19 mouse cellular contexts compared by ENCODE assay signal in genomic region chr19:45065226-45065625, GRCm38 (mm10). TPM values are rescaled to one million over a fixed set of nuclear protein-coding genes. Genes with fewer than 3 reads are reported as not detected.
DNase-seq lines count a peak whose midpoint lies in the region; ATAC-seq lines count a peak whose summit lies in the region.
"Had no signal": no experiment of that assay in that cellular context is flagged by ENCODE, and none has a peak within 500 bp of the region (broad histone marks: within the 10 kb centered on the region; RNA-seq: fewer than 3 reads in every experiment).

No protein-coding gene starts in this region.

- WGBS in hindbrain, embryonic 15.5 days: 4% methylated on average over 21 of the region's 21 CpGs
- 3% methylated on average over 20 of the region's 21 CpGs for WGBS in hindbrain, embryonic 16.5 days
- 1% methylated on average over 21 of the region's 21 CpGs for WGBS in limb, embryonic 13.5 days

- no peaks in the 10 kb centered on the region for H3K9me3 ChIP-seq in hindbrain, embryonic 15.5 days
- H3K9me3 ChIP-seq in hindbrain, embryonic 16.5 days (ENCODE audit: control insufficient read depth, low read length): no peaks in the 10 kb centered on the region
- no peaks in the 10 kb centered on the region for H3K9me3 ChIP-seq in limb, embryonic 13.5 days
- H3K9me3 ChIP-seq: forebrain, embryonic 15.5 days; liver, embryonic 13.5 days had no signal

- H3K9ac ChIP-seq in hindbrain, embryonic 15.5 days: no peak overlapping the region
- H3K9ac ChIP-seq in hindbrain, embryonic 16.5 days (ENCODE audit: low read depth, low read length): no peak overlapping the region
- peak overlapping the region; percentile 45 for H3K9ac ChIP-seq in limb, embryonic 13.5 days
- H3K9ac ChIP-seq: forebrain, embryonic 15.5 days; liver, embryonic 13.5 days had no signal

- no peak overlapping the region for H3K27ac ChIP-seq in hindbrain, embryonic 15.5 days (replicated peaks)
- H3K27ac ChIP-seq in hindbrain, embryonic 16.5 days (ENCODE audit: low read depth, low read length): no peak overlapping the region
- H3K27ac ChIP-seq in limb, embryonic 13.5 days: no peak overlapping the region
- H3K27ac ChIP-seq: forebrain, embryonic 15.5 days; gastrocnemius, adult 2 months; liver, embryonic 13.5 days had no signal

- H3K4me3 ChIP-seq in hindbrain, embryonic 15.5 days: no peak overlapping the region
- no peak overlapping the region for H3K4me3 ChIP-seq in hindbrain, embryonic 16.5 days (ENCODE audit: low read length)
- H3K4me3 ChIP-seq in limb, embryonic 13.5 days: no peak overlapping the region
- H3K4me3 ChIP-seq: forebrain, embryonic 15.5 days; gastrocnemius, adult 2 months; liver, embryonic 13.5 days; megakaryocyte, embryonic 14.5 days had no signal

- peak overlapping the region; percentile 3; the same call in 1 of the 2 replicates for H3K4me2 ChIP-seq in hindbrain, embryonic 15.5 days
- no peak overlapping the region for H3K4me2 ChIP-seq in hindbrain, embryonic 16.5 days (ENCODE audit: low read length)
- no peak overlapping the region for H3K4me2 ChIP-seq in limb, embryonic 13.5 days (replicated peaks)
- H3K4me2 ChIP-seq: forebrain, embryonic 15.5 days; liver, embryonic 13.5 days had no signal

- intact Hi-C loops in left cerebral cortex, postnatal 36 days (cut with DNase I): no loop called here

- peaks cover 45% of the 10 kb centered on the region for H3K27me3 ChIP-seq in hindbrain, embryonic 15.5 days
- H3K27me3 ChIP-seq in hindbrain, embryonic 16.5 days (replicated peaks; ENCODE audit: control insufficient read depth, insufficient read depth, low read length): peaks cover 24% of the 10 kb centered on the region
- H3K27me3 ChIP-seq in limb, embryonic 13.5 days: peaks cover 64% of the 10 kb centered on the region
- H3K27me3 ChIP-seq: megakaryocyte, embryonic 14.5 days had no signal

- H3K4me1 ChIP-seq in hindbrain, embryonic 15.5 days (replicated peaks): peaks cover 12% of the 10 kb centered on the region
- H3K4me1 ChIP-seq in hindbrain, embryonic 16.5 days (ENCODE audit: control insufficient read depth, insufficient read depth, low read depth, low read length): peaks cover 4% of the 10 kb centered on the region; the same call in 1 of the 2 replicates
- no peaks in the 10 kb centered on the region for H3K4me1 ChIP-seq in limb, embryonic 13.5 days

- no peaks in the 10 kb centered on the region for H3K36me3 ChIP-seq in hindbrain, embryonic 15.5 days
- H3K36me3 ChIP-seq in hindbrain, embryonic 16.5 days (ENCODE audit: control insufficient read depth, insufficient read depth, low read length): no peaks in the 10 kb centered on the region
- H3K36me3 ChIP-seq in limb, embryonic 13.5 days: no peaks in the 10 kb centered on the region
- H3K36me3 ChIP-seq: forebrain, embryonic 15.5 days; liver, embryonic 13.5 days had no signal

- ATAC-seq in hindbrain, embryonic 15.5 days (ENCODE audit: low FRiP score, low read depth): no peak
- no peak for ATAC-seq in hindbrain, embryonic 16.5 days
- no peak for ATAC-seq in limb, embryonic 13.5 days (ENCODE audit: low FRiP score, low read depth)
- ATAC-seq: forebrain, embryonic 15.5 days; lung, postnatal 0 days had no signal

- peak; percentile 17 for DNase-seq in retina, embryonic 14.5 days (ENCODE audit: low spot score)
- no peak for DNase-seq in retina, postnatal 1 day
- DNase-seq in right cerebral cortex, postnatal 25 days: no peak
- no peak for DNase-seq in lung, postnatal 14 days
- DNase-seq in left cerebral cortex, postnatal 36 days (ENCODE audit: low spot score in 2 of 2): no peak
- DNase-seq: adrenal gland, postnatal 25 days; B cell, adult 2 months; cerebellum, adult 9-11 months; gastrocnemius, adult 2 months; heart, adult 11 months; kidney, postnatal 25 days; liver, embryonic 13.5 days; thymus, postnatal 4 days had no signal

RNA-seq across cellular contexts. Expression of gene Kazald1, which starts 9.8 kb away (rescaled TPM):
- polyA plus RNA-seq in hindbrain, embryonic 15.5 days (2015; fragmentation: Nextera tagmentation; extraction: Ambion mirVana): 2.3 and 2.6 TPM in 2 replicates
- 4.0 and 5.5 TPM in 2 replicates for polyA plus RNA-seq in hindbrain, embryonic 16.5 days (2015; fragmentation: Nextera tagmentation; extraction: Ambion mirVana)
- 18.6 and 20.4 TPM in 2 replicates for polyA plus RNA-seq in limb, embryonic 13.5 days (2015; fragmentation: Nextera tagmentation; extraction: Ambion mirVana)
- total RNA-seq in left cerebral cortex, postnatal 36 days (2021): 1 to 10 TPM; 3.4 to 4.1 TPM

RNA-seq across cellular contexts. Expression of gene Sfxn3, which starts 17.9 kb away (rescaled TPM):
- polyA plus RNA-seq in hindbrain, embryonic 15.5 days (2015; fragmentation: Nextera tagmentation; extraction: Ambion mirVana): 74.7 and 90.5 TPM in 2 replicates
- polyA plus RNA-seq in hindbrain, embryonic 16.5 days (2015; fragmentation: Nextera tagmentation; extraction: Ambion mirVana): 76.8 and 85.4 TPM in 2 replicates
- polyA plus RNA-seq in limb, embryonic 13.5 days (2015; fragmentation: Nextera tagmentation; extraction: Ambion mirVana): 26.0 and 26.5 TPM in 2 replicates
- total RNA-seq in left cerebral cortex, postnatal 36 days (2021): 100 to 1,000 TPM; 118 to 119 TPM

RNA-seq across cellular contexts. Expression of gene Pdzd7, which starts 19.7 kb away (rescaled TPM):
- 2.6 and 3.2 TPM in 2 replicates for polyA plus RNA-seq in hindbrain, embryonic 15.5 days (2015; fragmentation: Nextera tagmentation; extraction: Ambion mirVana)
- 3.0 and 3.2 TPM in 2 replicates for polyA plus RNA-seq in hindbrain, embryonic 16.5 days (2015; fragmentation: Nextera tagmentation; extraction: Ambion mirVana)
- 0.41 and 0.56 TPM in 2 replicates for polyA plus RNA-seq in limb, embryonic 13.5 days (2015; fragmentation: Nextera tagmentation; extraction: Ambion mirVana)
- 1 to 10 TPM; 3.3 to 5.8 TPM for total RNA-seq in left cerebral cortex, postnatal 36 days (2021)
- polyA plus RNA-seq: liver, embryonic 13.5 days had no signal

RNA-seq across cellular contexts. Expression of gene Lzts2, which starts 51.0 kb away (rescaled TPM):
- 25.4 and 28.7 TPM in 2 replicates for polyA plus RNA-seq in hindbrain, embryonic 15.5 days (2015; fragmentation: Nextera tagmentation; extraction: Ambion mirVana)
- polyA plus RNA-seq in hindbrain, embryonic 16.5 days (2015; fragmentation: Nextera tagmentation; extraction: Ambion mirVana): 14.8 and 18.7 TPM in 2 replicates
- polyA plus RNA-seq in limb, embryonic 13.5 days (2015; fragmentation: Nextera tagmentation; extraction: Ambion mirVana): 68.8 and 68.9 TPM in 2 replicates
- 10 to 100 TPM; 36.2 to 36.3 TPM for total RNA-seq in left cerebral cortex, postnatal 36 days (2021)

RNA-seq across cellular contexts. Expression of gene Mrpl43, which starts 59.0 kb away (rescaled TPM):
- polyA plus RNA-seq in hindbrain, embryonic 15.5 days (2015; fragmentation: Nextera tagmentation; extraction: Ambion mirVana): 88.6 and 94.7 TPM in 2 replicates
- polyA plus RNA-seq in hindbrain, embryonic 16.5 days (2015; fragmentation: Nextera tagmentation; extraction: Ambion mirVana): 90.1 and 98.4 TPM in 2 replicates
- 69.2 and 76.3 TPM in 2 replicates for polyA plus RNA-seq in limb, embryonic 13.5 days (2015; fragmentation: Nextera tagmentation; extraction: Ambion mirVana)
- total RNA-seq in left cerebral cortex, postnatal 36 days (2021): 10 to 100 TPM; 36.1 to 47.5 TPM
